Mouse (Mus musculus) heart, embryonic 11.5 days (tissue): Measurements from ENCODE around the gene Drd5. TPM values are rescaled to one million over a fixed set of nuclear protein-coding genes. Genes with fewer than 3 reads are reported as not detected.

Source experiments
- ATAC-seq: fragments of 200-750 bp; cut with Nextera tagmentation; replicated peaks from 2 replicates; pipeline ENCODE4 v1.8.0; 2017; ENCODE audit warnings: moderate library complexity; ENCODE audit not compliant: insufficient number of reproducible peaks, low FRiP score, low TSS enrichment
- H3K27ac ChIP-seq: fragments of 300-500 bp; sonication (generic); 2 replicates; pipeline ENCODE4 v1.5.1; 2014; ENCODE audit warnings: mild to moderate bottlenecking, low read depth, low read length
- H3K27me3 ChIP-seq: fragments of 300-500 bp; sonication (generic); 2 replicates; pipeline ENCODE4 v1.6.1; 2014; ENCODE audit warnings: mild to moderate bottlenecking, low read length, mixed read lengths; ENCODE audit not compliant: control insufficient read depth, insufficient read depth
- H3K36me3 ChIP-seq: fragments of 300-500 bp; sonication (generic); 2 replicates; pipeline ENCODE4 v1.6.1; 2014; ENCODE audit warnings: mild to moderate bottlenecking, low read length, moderate library complexity, mixed read lengths; ENCODE audit not compliant: control insufficient read depth, insufficient read depth
- H3K4me1 ChIP-seq: fragments of 300-500 bp; sonication (generic); 2 replicates; pipeline ENCODE4 v1.6.1; 2014; ENCODE audit warnings: low read length; ENCODE audit not compliant: control insufficient read depth, insufficient read depth
- H3K4me2 ChIP-seq: fragments of 300-500 bp; sonication (generic); 2 replicates; pipeline ENCODE4 v1.6.1; 2014; ENCODE audit warnings: mild to moderate bottlenecking, moderate library complexity
- H3K4me3 ChIP-seq: fragments of 300-500 bp; sonication (generic); 2 replicates; pipeline ENCODE4 v1.5.1; 2014; ENCODE audit warnings: low read depth, low read length
- H3K9ac ChIP-seq: fragments of 300-500 bp; sonication (generic); 2 replicates; pipeline ENCODE4 v1.6.1; 2014; ENCODE audit warnings: mild to moderate bottlenecking, low read depth, low read length, moderate library complexity
- H3K9me3 ChIP-seq: fragments of 300-500 bp; sonication (generic); replicated peaks from 2 replicates; pipeline ENCODE4 v1.6.1; 2016; ENCODE audit warnings: low read length; ENCODE audit not compliant: control insufficient read depth
- WGBS: fragments of 180-500 bp; shearing (Covaris S2); extraction: QIAGEN DNeasy Blood & Tissue Kit; methylation state at CpG from one replicate; pipeline ENCODE4 v1.1.7; 2014; ENCODE audit not compliant: insufficient replicate concordance; 5-methylcytosine and 5-hydroxymethylcytosine counted together
- polyA plus RNA-seq: library from polyadenylated mRNA; unstranded; fragments of >200 nt; fragmentation: Nextera tagmentation; extraction: Ambion mirVana; gene quantifications from 2 replicates; pipeline ENCODE4 v1.2.1, GENCODE M21; 2014

Drd5 gene
- polyA plus RNA-seq, 1 experiment from 2014 or later, result not detected

DNA sequence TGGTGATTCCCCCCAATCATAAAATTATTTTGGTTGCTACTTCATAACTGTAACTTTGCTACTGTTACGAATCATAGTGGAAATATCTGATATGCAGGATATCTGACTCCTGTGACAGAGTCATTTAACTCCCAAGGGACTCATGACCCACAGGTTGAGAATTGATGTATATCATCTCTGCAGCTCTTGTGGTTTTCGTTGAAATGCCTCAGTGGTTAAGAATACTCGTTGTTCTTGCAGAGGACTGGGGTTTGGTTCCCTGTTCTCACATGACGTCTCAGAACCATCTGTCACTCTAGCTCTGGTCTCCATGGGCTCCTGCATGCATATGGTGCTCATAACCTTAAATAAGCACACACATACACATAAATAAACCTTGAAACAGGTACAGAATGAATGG lies 14.2 kb downstream of the Drd5 start:
- 68% methylated on average over 4 of the region's 4 CpGs for WGBS
- H3K27ac ChIP-seq, result no peak overlapping the region

DNA sequence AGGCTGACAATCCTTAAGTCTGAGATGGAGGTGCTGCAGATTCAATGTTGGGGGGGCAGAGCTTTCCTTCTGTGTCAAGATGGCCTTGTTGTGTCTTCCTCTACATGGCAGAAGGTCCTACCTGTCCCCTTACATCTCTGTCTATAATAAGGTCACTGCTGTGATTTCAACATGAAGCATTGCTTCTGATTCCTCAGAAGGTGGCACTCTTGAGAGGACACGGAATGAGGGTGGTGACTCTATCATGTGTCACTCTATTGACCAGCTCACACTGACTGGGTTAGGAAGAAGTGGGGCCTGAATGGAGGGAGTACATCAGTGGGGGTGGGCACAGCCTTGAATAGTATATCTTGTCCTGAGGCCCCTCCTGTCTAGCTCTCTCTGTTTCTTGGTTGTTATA lies 15.4 kb downstream of the Drd5 start:
- Histone ChIP-seq H3K36me3 (no peaks in the 10 kb centered on the region), H3K27me3 (no peaks in the 10 kb centered on the region), H3K9ac (no peak overlapping the region), H3K4me2 (no peak overlapping the region), H3K4me3 (no peak overlapping the region), H3K27ac (no peak overlapping the region), H3K9me3 (no peaks in the 10 kb centered on the region), H3K4me1 (no peaks in the 10 kb centered on the region)
- ATAC-seq, result no peak
- 28% methylated on average over 1 of the region's 1 CpGs for WGBS

More for the DNA sequence above, 14.2 kb downstream of the Drd5 start:
- H3K4me3 ChIP-seq, result no peak overlapping the region
- H3K9me3 ChIP-seq, result no peaks in the 10 kb centered on the region
- no peak for ATAC-seq
- H3K4me2 ChIP-seq, result no peak overlapping the region
- H3K27me3 ChIP-seq, result no peaks in the 10 kb centered on the region
- no peak overlapping the region for H3K9ac ChIP-seq
- no peaks in the 10 kb centered on the region for H3K4me1 ChIP-seq
- H3K36me3 ChIP-seq, result no peaks in the 10 kb centered on the region

DNA sequence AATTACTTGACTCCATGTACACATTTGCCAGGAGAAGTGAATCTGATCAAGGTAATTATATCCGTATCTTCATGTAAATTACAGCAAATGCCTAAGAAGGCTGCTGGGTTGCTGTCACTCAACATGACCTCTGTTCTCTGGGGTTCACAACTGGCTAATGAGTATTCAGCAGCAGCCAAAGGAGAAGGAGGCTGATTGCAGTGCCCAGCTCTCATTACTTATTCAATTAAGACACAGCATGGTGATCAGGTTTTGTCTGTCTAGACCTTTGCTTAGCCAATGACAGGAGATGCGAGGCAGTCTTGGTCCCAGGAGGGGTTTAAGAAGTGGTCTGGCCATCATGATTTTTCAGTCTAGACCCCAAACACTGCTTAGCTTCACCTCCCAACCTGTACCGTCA lies 23.9 kb downstream of the Drd5 start:
- H3K27ac ChIP-seq, result no peak overlapping the region
- peaks cover 7% of the 10 kb centered on the region; the same call in 1 of the 2 replicates for H3K27me3 ChIP-seq
- H3K4me1 ChIP-seq, result no peaks in the 10 kb centered on the region
- no peak overlapping the region for H3K9ac ChIP-seq
- no peaks in the 10 kb centered on the region for H3K9me3 ChIP-seq
- H3K4me3 ChIP-seq, result no peak overlapping the region
- WGBS, result 68% methylated on average over 3 of the region's 3 CpGs
- H3K4me2 ChIP-seq, result no peak overlapping the region
- no peak for ATAC-seq
- no peaks in the 10 kb centered on the region for H3K36me3 ChIP-seq

- no peak overlapping the region for H3K4me2 ChIP-seq
- 33% methylated on average over 10 of the region's 10 CpGs for WGBS
- H3K4me3 ChIP-seq, result no peak overlapping the region
- no peaks in the 10 kb centered on the region for H3K36me3 ChIP-seq
- H3K9me3 ChIP-seq, result no peaks in the 10 kb centered on the region
- H3K4me1 ChIP-seq, result no peaks in the 10 kb centered on the region
- ATAC-seq, result no peak
- H3K9ac ChIP-seq, result no peak overlapping the region
- H3K27me3 ChIP-seq, result peaks cover 8% of the 10 kb centered on the region; the same call in 1 of the 2 replicates
- no peak overlapping the region for H3K27ac ChIP-seq
Observed at GRCm38 (mm10) chr5:38346646-38347432, 27.7 kb downstream of the Drd5 start.

GRCm38 (mm10) chr5:38350351-38350929 lies 31.3 kb downstream of the Drd5 start:
- Histone ChIP-seq H3K27ac (no peak overlapping the region), H3K4me1 (no peaks in the 10 kb centered on the region), H3K9ac (no peak overlapping the region), H3K4me3 (no peak overlapping the region), H3K9me3 (no peaks in the 10 kb centered on the region), H3K27me3 (0 out of 2 replicates have a peak, but pooled peaks cover 2% of the 10 kb centered on the region), H3K4me2 (no peak overlapping the region), H3K36me3 (no peaks in the 10 kb centered on the region)
- WGBS, result 59% methylated on average over 5 of the region's 5 CpGs
- no peak for ATAC-seq

DNA sequence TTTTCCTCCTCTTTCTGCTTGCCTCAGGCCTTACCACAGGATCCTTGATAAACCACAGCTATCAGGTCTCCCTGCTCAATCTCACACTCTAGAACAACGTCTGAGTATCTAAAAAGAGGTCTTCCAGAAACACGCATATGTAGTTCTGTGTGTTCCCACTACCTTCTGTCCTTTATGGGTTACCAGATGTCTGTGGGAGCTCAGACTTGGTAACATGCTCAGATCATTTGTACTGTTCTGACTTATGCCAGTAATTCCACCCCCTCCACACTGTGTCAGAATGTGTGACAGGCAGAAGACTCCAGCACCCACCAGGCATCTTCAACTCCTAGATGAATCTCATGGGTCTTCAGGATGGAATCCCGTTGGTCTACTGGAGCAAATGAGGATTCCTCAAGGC lies 37.8 kb downstream of the Drd5 start:
- H3K4me1 ChIP-seq, result no peaks in the 10 kb centered on the region

DNA sequence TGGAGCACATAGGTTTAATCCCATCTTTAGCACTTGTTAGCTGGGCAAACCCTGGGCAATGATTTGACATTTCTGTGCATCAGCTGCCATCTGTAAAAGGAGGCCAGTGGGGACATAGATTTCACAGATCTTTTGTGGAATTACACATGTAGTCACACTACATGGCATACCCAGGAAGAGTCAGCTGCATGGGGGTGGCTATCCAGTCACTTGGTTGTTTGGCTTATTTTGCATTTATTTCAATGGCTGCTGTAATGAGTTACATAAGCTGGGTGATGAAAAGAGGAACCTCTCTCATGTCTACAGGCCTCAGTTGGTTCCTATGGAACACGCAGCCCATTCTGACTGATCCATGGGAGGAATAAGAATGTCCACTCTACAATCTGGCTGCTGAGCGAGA lies 40.5 kb downstream of the Drd5 start:
- no peaks in the 10 kb centered on the region; the same call in 1 of the 2 replicates for H3K27me3 ChIP-seq
- no peak overlapping the region for H3K4me2 ChIP-seq
- H3K4me1 ChIP-seq, result no peaks in the 10 kb centered on the region
- WGBS, result 64% methylated on average over 2 of the region's 2 CpGs
- H3K4me3 ChIP-seq, result no peak overlapping the region
- ATAC-seq, result no peak
- no peaks in the 10 kb centered on the region for H3K9me3 ChIP-seq
- H3K9ac ChIP-seq, result no peak overlapping the region
- no peak overlapping the region for H3K27ac ChIP-seq
- H3K36me3 ChIP-seq, result no peaks in the 10 kb centered on the region

More for the DNA sequence above, 37.8 kb downstream of the Drd5 start:
- no peak for ATAC-seq
- 48% methylated on average over 3 of the region's 3 CpGs for WGBS
- Histone ChIP-seq H3K36me3 (no peaks in the 10 kb centered on the region), H3K27me3 (no peaks in the 10 kb centered on the region), H3K9ac (no peak overlapping the region), H3K27ac (no peak overlapping the region), H3K4me3 (no peak overlapping the region), H3K9me3 (no peaks in the 10 kb centered on the region), H3K4me2 (no peak overlapping the region)

GRCm38 (mm10) chr5:38364396-38364795 lies 45.2 kb downstream of the Drd5 start:
- Histone ChIP-seq H3K9ac (no peak overlapping the region), H3K4me2 (no peak overlapping the region), H3K4me3 (no peak overlapping the region), H3K9me3 (no peaks in the 10 kb centered on the region), H3K36me3 (no peaks in the 10 kb centered on the region), H3K27me3 (no peaks in the 10 kb centered on the region; the same call in 1 of the 2 replicates), H3K27ac (no peak overlapping the region), H3K4me1 (0 out of 2 replicates have a peak, but pooled peaks cover 7% of the 10 kb centered on the region)
- ATAC-seq, result no peak
- WGBS, result 70% methylated on average over 5 of the region's 5 CpGs
